Mouse (Mus musculus): ENCODE results near the gene 1700025C18Rik.

1700025C18Rik gene

DNA sequence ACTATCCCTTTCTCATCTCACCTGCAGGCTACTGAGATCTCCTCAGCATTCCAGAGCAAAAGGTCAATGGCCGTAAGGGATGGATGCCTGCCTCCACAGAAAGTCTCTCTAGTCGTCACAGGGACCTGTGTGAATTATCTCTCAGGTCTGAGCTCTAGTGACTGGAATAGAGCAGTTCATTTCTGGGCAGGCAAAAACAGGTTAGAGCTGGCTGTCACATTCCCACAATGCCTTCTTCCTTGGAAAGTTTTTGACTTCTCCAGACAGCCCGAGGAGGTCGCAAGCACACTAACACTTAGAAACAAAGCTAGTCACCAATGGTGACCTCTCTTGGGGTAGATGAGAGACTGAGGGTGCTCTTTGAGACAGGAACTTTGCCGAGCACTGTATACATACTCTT is 48.4 kb downstream of the 1700025C18Rik start:
- DNase-seq (ENCODE audit: extremely low spot score, low spot score) = no peak

DNA sequence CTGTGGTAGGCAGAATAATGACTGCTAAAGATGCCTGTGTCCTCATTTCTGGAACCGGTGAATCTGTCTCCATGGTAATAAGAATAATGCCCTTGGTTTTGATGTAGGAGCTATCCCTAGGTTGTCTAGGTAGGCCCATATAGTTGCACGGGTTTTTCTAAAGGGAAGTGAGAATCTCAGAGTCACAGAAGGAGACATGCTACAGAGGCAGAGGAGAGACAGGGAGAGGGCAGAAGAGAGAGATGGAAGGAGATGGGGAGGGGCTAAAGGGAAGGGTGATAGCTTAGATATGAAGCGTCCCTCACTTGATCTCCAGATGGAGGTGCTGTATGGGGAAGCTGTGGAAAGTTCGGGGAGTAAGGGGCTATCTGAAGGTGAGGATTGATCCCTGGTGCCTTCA is 53.1 kb downstream of the 1700025C18Rik start:
- no peak for DNase-seq (ENCODE audit: extremely low spot score, low spot score)

- no peak for DNase-seq (ENCODE audit: extremely low spot score, low spot score)
Observed at GRCm38 (mm10) chr2:165035058-165035431, 55.5 kb downstream of the 1700025C18Rik start.

- peak; percentile 99 for DNase-seq (ENCODE audit: extremely low spot score, low spot score)
Observed at GRCm38 (mm10) chr2:165034131-165035057, 56.2 kb downstream of the 1700025C18Rik start, which contains the start of gene Ncoa5. Ncoa5 (minus strand) TSS chr2:165034867.

GRCm38 (mm10) chr2:165033306-165033705 is 57.2 kb downstream of the 1700025C18Rik start:
- DNase-seq (ENCODE audit: extremely low spot score, low spot score) = no peak

DNA sequence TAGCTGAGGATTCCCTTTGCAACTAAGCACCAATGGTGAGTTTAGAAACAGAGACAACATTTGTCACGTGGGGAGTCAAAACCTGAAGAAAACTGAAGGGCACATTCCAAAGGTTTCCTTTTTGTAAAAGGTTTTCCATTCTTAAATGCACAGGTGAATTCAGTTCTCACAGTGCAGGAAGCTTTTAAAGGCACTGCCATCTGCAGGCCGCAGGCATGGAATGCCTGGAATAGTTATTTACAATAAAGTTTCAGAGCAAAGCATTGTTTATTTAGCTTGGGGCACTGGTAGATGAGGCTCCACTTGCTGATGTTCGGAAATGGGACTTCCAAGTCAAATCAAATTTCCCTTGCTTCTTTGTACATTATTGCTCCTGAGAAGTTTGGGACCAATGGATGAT is 58.0 kb downstream of the 1700025C18Rik start:
- DNase-seq (ENCODE audit: extremely low spot score, low spot score) = no peak
